Mouse (Mus musculus) 3T3-L1 (cell line): ENCODE data around the gene Vmn2r57.
"Not testable (repeated sequence)": the region's sequence is repeated elsewhere in the genome, so short reads cannot be mapped to it uniquely, and the experiment has no call there.

Experiments used
- DNase-seq: peaks from one replicate; pipeline ENCODE4 v3.0.0-alpha.2; 2015; ENCODE audit warnings: low read depth, low spot score

The Vmn2r57 gene

GRCm38 (mm10) chr7:41448596-41448995 lies at the start of gene Vmn2r57:
TSS of gene Vmn2r57 (minus strand) at chr7:41448696.
- DNase-seq: not testable (repeated sequence)

GRCm38 (mm10) chr7:41497871-41498270 lies 49.4 kb upstream of the Vmn2r57 start:
- no peak for DNase-seq

GRCm38 (mm10) chr7:41451864-41452263 lies 3.4 kb upstream of the Vmn2r57 start:
- DNase-seq: no peak

- DNase-seq: no peak
Observed at GRCm38 (mm10) chr7:41394130-41394529, 54.4 kb downstream of the Vmn2r57 start.

- peak; percentile 95 for DNase-seq
Observed at GRCm38 (mm10) chr7:41393048-41393971, 55.2 kb downstream of the Vmn2r57 start, which contains the start of gene AI987944. TSS of gene AI987944 (minus strand) at chr7:41393379.
